Mouse (Mus musculus) brain, embryonic 14.5 days (tissue): ENCODE results near the gene Gm11213.

Experiments
- CTCF ChIP-seq: fragments of 200-500 bp; IDR thresholded peaks from 2 replicates; pipeline ENCODE4 v1.5.1; 2012; ENCODE audit warnings: inconsistent platforms, mild to moderate bottlenecking, moderate library complexity, borderline replicate concordance; ENCODE audit not compliant: insufficient read depth, insufficient read length; ENCODE audit errors: extremely low read depth
- POLR2A ChIP-seq: fragments of 200-500 bp; IDR thresholded peaks from 2 replicates; pipeline ENCODE4 v1.6.1; 2012; ENCODE audit warnings: mild to moderate bottlenecking, inconsistent platforms, borderline replicate concordance; ENCODE audit not compliant: poor library complexity, insufficient read depth, insufficient read length, severe bottlenecking; ENCODE audit errors: extremely low read depth

- no peak for TF ChIP-seq POLR2A
- no peak for TF ChIP-seq CTCF
Observed at GRCm38 (mm10) chr4:63633181-63633580, 28.1 kb upstream of the Gm11213 start.
